Mouse (Mus musculus) liver, adult 2 months (tissue): ENCODE measurements around the gene Teddm2. TPM values are rescaled to one million over a fixed set of nuclear protein-coding genes. Genes with fewer than 3 reads are reported as not detected.

Experiments used
- DNase-seq: peaks from one replicate; pipeline ENCODE4 v3.0.0-alpha.2; 2011; ENCODE audit warnings: low read depth, low spot score; ENCODE audit errors: extremely low read depth
- H3K27ac ChIP-seq: fragments of 200-500 bp; replicated peaks from 2 replicates; pipeline ENCODE4 v1.5.1; 2012; ENCODE audit warnings: low read depth, mild to moderate bottlenecking, control low read depth, inconsistent platforms, low read length; ENCODE audit not compliant: insufficient read depth
- H3K27me3 ChIP-seq: fragments of 200-500 bp; 2 replicates; pipeline ENCODE4 v1.6.1; 2012; ENCODE audit warnings: mild to moderate bottlenecking, moderate library complexity, low read length, inconsistent platforms; ENCODE audit not compliant: control insufficient read depth, insufficient read depth
- H3K36me3 ChIP-seq: fragments of 200-500 bp; 2 replicates; pipeline ENCODE4 v1.6.1; 2012; ENCODE audit warnings: low read length, inconsistent platforms; ENCODE audit not compliant: control insufficient read depth, insufficient read depth
- H3K4me1 ChIP-seq: fragments of 200-500 bp; 2 replicates; pipeline ENCODE4 v1.6.1; 2011; ENCODE audit warnings: low read length; ENCODE audit not compliant: control insufficient read depth, insufficient read depth
- H3K4me3 ChIP-seq: fragments of 200-500 bp; 2 replicates; pipeline ENCODE4 v1.5.1; 2011; ENCODE audit warnings: low read depth, mild to moderate bottlenecking, control low read depth, low read length, moderate library complexity; ENCODE audit not compliant: insufficient read depth
- H3K79me2 ChIP-seq: fragments of 200-500 bp; 2 replicates; pipeline ENCODE4 v1.6.1; 2012; ENCODE audit warnings: inconsistent platforms, mild to moderate bottlenecking, low read length, moderate library complexity; ENCODE audit not compliant: control insufficient read depth, insufficient read depth
- H3K9ac ChIP-seq: fragments of 200-500 bp; 2 replicates; pipeline ENCODE4 v1.6.1; 2012; ENCODE audit warnings: low read depth, mild to moderate bottlenecking, control low read depth, inconsistent platforms, low read length
- CTCF ChIP-seq: fragments of 200-500 bp; IDR thresholded peaks from 2 replicates; pipeline ENCODE4 v1.5.1; 2011; ENCODE audit warnings: low read depth, low read length, control low read depth
- POLR2A ChIP-seq: fragments of 200-500 bp; IDR thresholded peaks from 2 replicates; pipeline ENCODE4 v1.6.1; 2011; ENCODE audit warnings: low read length, control low read depth; ENCODE audit not compliant: insufficient read depth; ENCODE audit errors: extremely low read depth
- WGBS: fragments of 180-500 bp; shearing (Covaris S2); methylation state at CpG from one replicate; pipeline ENCODE4 v1.1.7; 2018; 5-methylcytosine and 5-hydroxymethylcytosine counted together
- polyA plus RNA-seq: library from polyadenylated mRNA; depleted of rRNA; stranded (reverse); fragments of >200 nt; gene quantifications from 2 replicates; pipeline ENCODE4 v1.2.3, GENCODE M21; 2012
- total RNA-seq: library from RNA; depleted of rRNA; stranded (reverse); fragments of >200 nt; gene quantifications from 2 replicates; pipeline ENCODE4 v1.2.3, GENCODE M21; 2014

The Teddm2 gene
- total and polyA plus RNA-seq, 2 experiments: 0.80 to 0.83 TPM

DNA sequence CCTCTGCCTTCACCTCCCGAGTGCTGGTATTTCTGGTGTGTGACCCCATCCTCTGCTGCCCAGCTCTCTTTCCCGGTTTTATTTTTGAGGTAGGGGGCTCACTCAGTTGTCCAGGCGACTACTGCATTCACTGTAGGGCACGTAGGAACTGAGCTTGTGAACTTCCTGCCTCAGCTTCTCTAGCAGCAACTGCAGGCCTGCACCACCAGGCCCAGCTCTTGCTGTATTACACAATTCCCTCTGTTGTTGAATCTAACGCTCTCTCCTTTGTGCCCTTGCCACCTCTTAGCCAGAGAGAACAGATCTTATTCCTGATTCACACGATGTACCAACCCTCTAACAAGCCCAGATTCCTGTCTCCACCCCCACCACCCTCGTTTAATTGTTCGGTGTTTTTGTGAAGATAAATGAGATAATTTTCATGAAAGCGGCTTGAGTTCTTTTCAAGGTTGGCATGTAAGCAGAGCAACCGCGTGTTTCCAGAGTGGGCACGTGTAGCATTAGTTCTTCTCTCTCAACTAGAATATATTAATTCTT, 35.9 kb upstream of the Teddm2 start:
- Histone ChIP-seq H3K27ac (no peak overlapping the region), H3K4me3 (no peak overlapping the region), H3K9ac (no peak overlapping the region), H3K79me2 (no peaks in the 10 kb centered on the region), H3K4me1 (no peaks in the 10 kb centered on the region), H3K36me3 (no peaks in the 10 kb centered on the region), H3K27me3 (no peaks in the 10 kb centered on the region)
- WGBS: 84% methylated on average over 12 of the region's 12 CpGs
- TF ChIP-seq CTCF: no peak
- TF ChIP-seq POLR2A: no peak
- DNase-seq: no peak

DNA sequence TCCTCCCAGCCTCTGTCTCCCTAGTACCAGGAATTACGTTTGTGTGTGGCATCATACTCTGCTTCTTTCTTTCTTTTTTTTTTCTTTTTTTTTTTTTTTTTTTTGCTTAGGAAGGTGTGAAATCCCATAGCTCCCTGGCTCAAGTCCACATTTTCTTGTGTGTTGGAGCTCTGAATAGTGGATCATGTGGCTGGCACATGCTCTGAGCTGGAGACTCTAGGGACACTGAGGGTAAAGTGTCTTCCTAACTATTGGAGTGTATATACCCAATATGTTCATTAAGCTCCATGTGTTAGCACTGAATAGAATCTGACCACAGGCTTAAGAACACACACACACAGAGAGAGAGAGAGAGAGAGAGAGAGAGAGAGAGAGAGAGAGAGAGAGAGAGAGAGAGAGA, 33.7 kb upstream of the Teddm2 start:
- WGBS: 76% methylated on average over 1 of the region's 1 CpGs
- no peak for TF ChIP-seq CTCF
- TF ChIP-seq POLR2A: no peak
- no peak overlapping the region for H3K27ac ChIP-seq

GRCm38 (mm10) chr1:153930431-153930830, 30.4 kb upstream of the Teddm2 start:
- WGBS: 82% methylated on average over 2 of the region's 2 CpGs
- Histone ChIP-seq H3K4me3 (no peak overlapping the region), H3K27me3 (no peaks in the 10 kb centered on the region), H3K4me1 (no peaks in the 10 kb centered on the region), H3K27ac (no peak overlapping the region), H3K36me3 (no peaks in the 10 kb centered on the region), H3K79me2 (no peaks in the 10 kb centered on the region), H3K9ac (no peak overlapping the region)
- DNase-seq: no peak
- TF ChIP-seq POLR2A: no peak
- TF ChIP-seq CTCF: no peak

More for the DNA sequence above, 33.7 kb upstream of the Teddm2 start:
- no peaks in the 10 kb centered on the region for H3K27me3 ChIP-seq
- no peaks in the 10 kb centered on the region for H3K36me3 ChIP-seq
- no peaks in the 10 kb centered on the region for H3K79me2 ChIP-seq
- no peak overlapping the region for H3K4me3 ChIP-seq
- DNase-seq: no peak
- no peak overlapping the region for H3K9ac ChIP-seq
- no peaks in the 10 kb centered on the region for H3K4me1 ChIP-seq

GRCm38 (mm10) chr1:153924395-153925385, 24.7 kb upstream of the Teddm2 start:
- WGBS: 92% methylated on average over 6 of the region's 6 CpGs
- Histone ChIP-seq H3K4me1 (no peaks in the 10 kb centered on the region), H3K9ac (no peak overlapping the region)

GRCm38 (mm10) chr1:153922571-153923021, 22.6 kb upstream of the Teddm2 start:
- H3K27ac ChIP-seq: no peak overlapping the region
- H3K9ac ChIP-seq: no peak overlapping the region
- no peaks in the 10 kb centered on the region for H3K27me3 ChIP-seq
- no peak for DNase-seq
- no peaks in the 10 kb centered on the region for H3K36me3 ChIP-seq
- no peaks in the 10 kb centered on the region for H3K79me2 ChIP-seq
- TF ChIP-seq CTCF (no peak), POLR2A (no peak)
- peaks cover 8% of the 10 kb centered on the region; the same call in 1 of the 2 replicates for H3K4me1 ChIP-seq
- 61% methylated on average over 5 of the region's 5 CpGs for WGBS
- no peak overlapping the region for H3K4me3 ChIP-seq

More at GRCm38 (mm10) chr1:153924395-153925385, 24.7 kb upstream of the Teddm2 start:
- no peak overlapping the region for H3K27ac ChIP-seq
- H3K79me2 ChIP-seq: no peaks in the 10 kb centered on the region
- TF ChIP-seq POLR2A (no peak), CTCF (no peak)
- H3K27me3 ChIP-seq: no peaks in the 10 kb centered on the region
- no peaks in the 10 kb centered on the region for H3K36me3 ChIP-seq
- H3K4me3 ChIP-seq: no peak overlapping the region
- no peak for DNase-seq
